Mouse (Mus musculus) gastrocnemius, adult 2 months (tissue): ENCODE results near the gene Mafb. TPM values are rescaled to one million over a fixed set of nuclear protein-coding genes. Genes with fewer than 3 reads are reported as not detected.
A peak's percentile ranks its signal among the peaks of the same experiment; 100 is the strongest.

ENCODE experiments used
- DNase-seq: peaks from one replicate; pipeline ENCODE4 v3.0.0; 2022
- H3K27ac ChIP-seq: fragments of 200-600 bp; 2 replicates; pipeline ENCODE4 v1.8.1; 2022; ENCODE audit warnings: mild to moderate bottlenecking
- H3K4me3 ChIP-seq: fragments of 200-600 bp; 2 replicates; pipeline ENCODE4 v1.8.1; 2022; ENCODE audit warnings: mild to moderate bottlenecking, moderate library complexity
- CTCF ChIP-seq: fragments of 200-600 bp; IDR thresholded peaks from 2 replicates; pipeline ENCODE4 v1.8.1; 2022; ENCODE audit warnings: antibody characterized with exemption, mild to moderate bottlenecking, moderate library complexity
- intact Hi-C: fragments of 180-260 bp; cut with DNase I; formaldehyde crosslinking; loops from one replicate; pipeline ENCODE4 v1.15.1; 2025
- total RNA-seq, 2 experiments: library from RNA; stranded (reverse); gene quantifications; 2 replicates each; pipeline ENCODE4 v1.2.3; 2021

Gene Mafb
- total RNA-seq, 2 experiments from 2014 or later = 86.4 to 94.2 TPM

DNA sequence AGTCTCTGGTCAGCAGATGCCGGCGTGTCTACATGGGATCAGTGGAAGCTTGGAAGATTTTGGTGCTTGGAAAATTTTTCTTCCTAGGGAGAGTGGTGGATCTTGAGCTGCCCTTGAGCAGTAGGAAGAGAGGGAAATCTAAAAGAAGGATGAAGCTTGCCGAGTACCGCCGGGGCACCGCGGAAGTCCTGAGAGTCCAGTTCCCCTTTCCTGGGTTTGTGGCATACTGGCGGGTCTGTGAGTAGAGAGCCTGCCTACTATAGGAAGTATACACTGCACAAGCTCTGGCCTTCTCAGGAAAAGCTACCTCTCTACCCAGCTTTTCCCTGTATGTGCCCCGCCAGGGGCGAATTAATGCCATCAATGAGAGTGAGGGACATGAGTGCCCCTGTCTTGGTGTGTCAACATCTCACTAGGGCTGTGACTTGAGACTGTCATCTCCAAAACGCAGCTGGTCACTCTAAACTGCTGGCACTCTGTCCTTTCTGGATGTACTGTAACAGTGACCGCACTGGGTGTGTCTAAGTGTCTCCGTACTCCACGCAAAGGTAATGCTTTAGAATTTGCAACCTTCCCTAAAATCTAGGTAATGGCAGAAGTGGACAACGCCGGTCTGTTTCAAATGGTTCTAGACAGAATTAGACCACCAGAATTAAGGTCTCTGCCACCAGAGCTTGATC is 5.3 kb downstream of the Mafb start:
- intact Hi-C loops = loop anchor here (10.0 kb wide), 1 partner anchor 1307 kb away; no protein-coding TSS in a partner anchor
- H3K4me3 ChIP-seq = no peak overlapping the region

DNA sequence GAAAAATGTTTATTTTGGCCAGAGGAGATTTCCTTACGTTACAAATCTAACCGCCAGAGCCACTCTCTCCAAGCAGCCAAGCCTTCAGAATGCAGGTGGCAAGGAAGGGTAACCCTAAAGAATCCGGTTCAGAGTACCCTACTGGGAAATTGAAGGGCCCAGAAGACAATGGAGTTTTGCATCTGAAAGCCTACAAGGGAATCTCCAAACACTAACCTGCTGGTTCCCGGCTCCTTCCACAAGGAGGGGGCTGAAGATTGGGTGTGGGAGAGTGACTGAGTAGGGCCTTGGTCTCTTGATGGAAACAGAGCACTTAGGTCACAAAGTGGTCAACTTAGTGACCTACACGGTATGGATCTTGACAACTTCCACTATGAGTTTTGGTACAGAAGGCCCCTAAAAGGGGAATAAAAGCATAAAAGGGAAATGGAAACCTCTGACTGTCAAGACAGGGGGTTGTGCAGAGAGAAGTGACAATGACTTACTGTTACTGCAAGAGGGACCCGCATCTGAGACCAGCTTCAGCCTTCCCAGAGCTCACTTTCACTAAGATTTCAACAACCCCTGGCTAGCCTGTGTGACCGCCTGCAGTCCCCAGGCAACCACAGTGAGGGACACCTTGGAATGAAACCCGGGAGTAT is 6.5 kb downstream of the Mafb start:
- DNase-seq = no peak
- no peak overlapping the region for H3K4me3 ChIP-seq
- H3K27ac ChIP-seq = no peak overlapping the region
- TF ChIP-seq CTCF = no peak
- intact Hi-C loops = loop anchor here (10.0 kb wide), 1 partner anchor 1306 kb away; no protein-coding TSS in a partner anchor

More for the DNA sequence above, 5.3 kb downstream of the Mafb start:
- H3K27ac ChIP-seq = no peak overlapping the region
- TF ChIP-seq CTCF = no peak
- DNase-seq = no peak

DNA sequence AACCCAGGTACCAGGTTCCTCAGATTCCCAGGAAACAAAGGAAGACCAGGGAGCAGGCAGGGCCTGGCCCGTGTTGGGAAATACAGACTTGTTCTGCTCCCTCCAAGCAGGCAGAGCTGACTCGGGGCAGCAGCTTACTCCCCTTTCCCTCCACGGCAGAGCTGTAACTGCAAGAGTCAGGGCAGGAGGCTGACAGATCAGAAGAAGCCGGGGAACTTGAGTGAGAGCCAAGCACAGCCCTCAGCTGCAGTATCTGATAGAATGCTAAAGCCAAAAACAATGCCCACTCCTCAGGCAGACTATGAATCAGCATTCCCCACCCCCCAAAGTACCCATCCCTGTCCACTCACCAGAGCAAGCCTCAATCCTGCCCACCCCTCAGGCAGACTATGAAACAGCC is 8.0 kb downstream of the Mafb start:
- no peak overlapping the region for H3K27ac ChIP-seq
- TF ChIP-seq CTCF = no peak
- intact Hi-C loops = no loop called here
- no peak for DNase-seq
- no peak overlapping the region for H3K4me3 ChIP-seq

DNA sequence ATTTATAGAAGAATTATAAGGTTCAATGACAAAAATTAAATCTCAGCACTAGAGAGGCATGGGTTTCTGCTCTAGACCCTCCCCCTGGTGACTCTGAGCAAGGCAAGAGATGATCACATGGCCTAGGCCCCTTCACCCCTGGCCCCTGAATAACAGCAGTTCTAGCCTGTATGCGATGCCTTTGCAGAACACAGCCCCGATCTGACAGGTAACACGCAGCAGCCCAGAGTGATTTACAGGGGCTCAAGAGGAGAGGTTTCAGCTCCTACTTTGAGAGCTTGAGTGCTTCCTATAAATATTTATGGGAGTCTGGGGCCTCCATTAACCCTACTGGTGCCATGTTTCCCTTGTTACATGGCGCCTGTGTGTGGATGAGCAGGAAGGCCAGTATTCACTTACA is 9.4 kb downstream of the Mafb start:
- DNase-seq = no peak
- H3K4me3 ChIP-seq = no peak overlapping the region
- H3K27ac ChIP-seq = no peak overlapping the region
- no peak for TF ChIP-seq CTCF
- intact Hi-C loops = no loop called here

GRCm38 (mm10) chr2:160356132-160356531 is 10.7 kb downstream of the Mafb start:
- DNase-seq = no peak
- peak; percentile 56 for TF ChIP-seq CTCF
- Histone ChIP-seq H3K4me3 (no peak overlapping the region), H3K27ac (no peak overlapping the region)
- intact Hi-C loops = no loop called here

GRCm38 (mm10) chr2:160354319-160354718 is 12.5 kb downstream of the Mafb start:
- intact Hi-C loops = no loop called here
- TF ChIP-seq CTCF = peak; percentile 45
- Histone ChIP-seq H3K4me3 (no peak overlapping the region), H3K27ac (no peak overlapping the region)
- DNase-seq = no peak

DNA sequence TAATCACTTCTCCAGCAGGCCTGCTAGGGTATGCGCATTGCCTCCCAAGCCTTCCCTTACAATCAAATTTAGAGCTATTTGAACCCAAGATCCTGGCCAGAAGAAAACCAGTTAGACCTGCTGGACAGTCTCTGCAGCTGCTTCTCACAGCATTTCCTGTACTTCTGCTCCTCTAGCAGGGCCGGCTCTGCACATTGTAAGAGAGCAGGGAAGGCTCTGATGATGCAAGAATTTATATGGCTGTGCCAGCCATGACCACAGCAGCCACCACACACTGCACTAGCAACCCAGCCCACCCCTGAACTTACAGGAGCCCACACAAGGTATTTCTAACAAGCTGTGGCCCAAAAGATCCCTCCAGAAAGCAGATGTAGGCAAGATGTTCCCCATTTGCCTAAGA is 13.3 kb downstream of the Mafb start:
- TF ChIP-seq CTCF = no peak
- Histone ChIP-seq H3K27ac (no peak overlapping the region), H3K4me3 (no peak overlapping the region)
- intact Hi-C loops = no loop called here
- DNase-seq = no peak

- DNase-seq = peak; percentile 78
- TF ChIP-seq CTCF = no peak
- Histone ChIP-seq H3K27ac (no peak overlapping the region), H3K4me3 (no peak overlapping the region)
- intact Hi-C loops = no loop called here
Observed at GRCm38 (mm10) chr2:160351038-160351574, 15.8 kb downstream of the Mafb start.

GRCm38 (mm10) chr2:160349578-160349977 is 17.3 kb downstream of the Mafb start:
- Histone ChIP-seq H3K4me3 (no peak overlapping the region), H3K27ac (no peak overlapping the region)
- no peak for TF ChIP-seq CTCF
- intact Hi-C loops = no loop called here
- DNase-seq = no peak

GRCm38 (mm10) chr2:160348796-160349195 is 18.1 kb downstream of the Mafb start:
- no peak overlapping the region for H3K27ac ChIP-seq
- no peak for TF ChIP-seq CTCF
- no peak for DNase-seq
- intact Hi-C loops = no loop called here
- H3K4me3 ChIP-seq = no peak overlapping the region

DNA sequence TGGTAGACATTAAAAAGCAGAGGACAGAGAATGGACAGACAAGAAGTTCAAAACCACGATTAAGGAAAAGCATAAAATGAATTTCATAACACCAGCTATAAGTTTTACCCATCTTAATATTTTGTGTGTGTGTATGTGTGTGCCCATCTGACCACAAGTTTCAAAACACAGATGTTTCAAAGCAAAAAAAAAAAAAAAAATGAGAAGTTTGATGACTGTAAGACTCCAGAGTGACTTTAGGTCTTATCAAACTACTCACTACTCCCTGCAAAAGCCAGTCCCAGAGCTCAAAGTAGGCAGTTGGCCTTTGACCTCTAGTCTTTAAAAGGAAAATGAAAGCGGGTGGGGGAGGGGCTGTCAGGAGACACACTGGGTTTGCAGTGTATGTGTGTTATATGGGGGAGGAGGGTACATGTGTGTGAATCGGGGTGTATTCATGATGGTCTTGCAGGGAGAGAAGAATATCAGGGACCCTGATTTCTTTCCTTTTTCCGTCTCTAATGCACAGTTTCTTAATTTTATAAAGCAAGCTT is 18.7 kb downstream of the Mafb start:
- no peak for DNase-seq
- H3K4me3 ChIP-seq = no peak overlapping the region
- no peak for TF ChIP-seq CTCF
- no peak overlapping the region for H3K27ac ChIP-seq
- intact Hi-C loops = no loop called here

DNA sequence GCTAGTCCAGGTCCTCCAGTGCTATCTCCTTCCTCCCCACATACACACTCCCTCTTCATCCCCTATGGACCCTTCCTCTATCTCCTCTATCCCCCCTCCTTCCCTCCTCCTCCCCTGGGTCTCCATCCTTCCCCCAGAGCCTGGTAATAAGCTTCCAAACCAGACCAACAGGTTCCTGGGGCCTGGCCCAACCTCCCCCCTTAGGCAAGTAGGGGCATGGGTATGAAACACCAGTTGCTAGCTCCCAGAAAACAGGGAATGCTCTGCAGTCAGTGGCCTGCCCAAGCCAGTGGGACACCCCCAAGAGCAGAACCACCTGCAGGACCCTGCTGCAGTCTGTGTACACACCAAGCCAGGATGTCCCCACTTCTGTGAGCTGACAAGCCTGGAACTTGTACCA is 21.2 kb downstream of the Mafb start:
- no peak overlapping the region for H3K4me3 ChIP-seq
- intact Hi-C loops = no loop called here
- no peak overlapping the region for H3K27ac ChIP-seq
- TF ChIP-seq CTCF = no peak
- no peak for DNase-seq

DNA sequence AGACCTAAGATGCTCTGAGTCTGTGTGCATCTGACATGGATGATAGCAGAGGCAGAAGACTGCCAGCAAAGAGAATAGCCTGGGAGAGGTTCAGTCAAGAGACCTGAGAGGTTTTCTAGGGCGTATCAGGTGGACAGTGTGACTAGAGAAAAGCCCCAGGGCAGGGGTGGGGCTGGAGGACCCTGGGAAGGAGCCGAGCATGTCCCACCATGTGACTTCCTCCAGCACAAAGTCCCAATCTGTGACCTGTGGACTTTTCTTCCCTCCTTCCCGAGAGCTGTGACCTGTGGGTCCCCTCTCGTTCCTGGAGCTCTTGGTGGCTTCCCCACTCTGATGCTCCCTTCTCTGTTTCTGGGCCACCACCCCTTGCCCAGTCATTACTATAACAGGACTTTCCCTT is 26.7 kb downstream of the Mafb start:
- no peak for TF ChIP-seq CTCF
- intact Hi-C loops = no loop called here
- no peak overlapping the region for H3K4me3 ChIP-seq
- no peak for DNase-seq
- no peak overlapping the region for H3K27ac ChIP-seq
